Mouse (Mus musculus): ENCODE measurements around the gene Tmem247. TPM values are rescaled to one million over a fixed set of nuclear protein-coding genes. Genes with fewer than 3 reads are reported as not detected.

The Tmem247 gene
- total RNA-seq (2014; rRNA removed; ENCODE audit: low replicate concordance) (not detected in 2 replicates), polyA plus RNA-seq (2015; fragmentation: Nextera tagmentation; extraction: Ambion mirVana) (not detected in 2 replicates)

DNA sequence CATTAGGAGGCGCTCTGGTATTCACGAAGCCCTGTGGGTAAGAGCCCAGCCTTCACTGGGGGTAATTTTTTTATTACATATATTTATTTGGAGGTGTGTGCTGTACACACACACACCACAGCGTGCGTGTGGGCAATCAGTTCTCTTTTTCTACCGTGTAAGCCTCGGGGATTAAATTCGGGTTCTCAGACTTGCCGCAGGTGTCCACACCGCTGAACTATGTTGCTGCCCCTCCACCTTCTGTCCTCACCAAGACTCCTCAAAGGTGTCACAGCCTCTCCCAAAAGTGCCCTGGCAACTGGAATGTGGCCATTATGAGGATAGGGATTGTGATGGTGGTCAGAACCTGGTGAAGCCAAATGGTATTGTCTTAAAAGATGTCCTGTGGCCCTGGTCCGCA is at the start of gene Tmem247:
Tmem247 (plus strand) TSS at position 301 of the 400 bp plus-strand sequence.
- H3K36me3 ChIP-seq (replicated peaks; ENCODE audit: control insufficient read depth, insufficient read depth, low read length) = no peaks in the 10 kb centered on the region
- ATAC-seq (ENCODE audit: insufficient read depth, low read depth) (no peak), DNase-seq (ENCODE audit: low spot score) (no peak)
- no peak within 1 kb of the TSS for H3K4me2 ChIP-seq (ENCODE audit: low read depth, low read length)
- 84% methylated on average over 10 of the region's 10 CpGs for WGBS
- TF ChIP-seq EP300 (IDR thresholded peaks at IDR 0.05; ENCODE audit: low read depth) (no peak), CTCF (IDR thresholded peaks at IDR 0.05; ENCODE audit: low read depth) (no peak)
- no peak within 1 kb of the TSS for H3K4me3 ChIP-seq (ENCODE audit: low read depth, low read length)
- no peaks in the 10 kb centered on the region for H3K27me3 ChIP-seq (ENCODE audit: control insufficient read depth, insufficient read depth, low read length)
- no peak within 1 kb of the TSS for H3K9ac ChIP-seq (replicated peaks; ENCODE audit: low read depth, low read length)
- no peak within 1 kb of the TSS for H3K27ac ChIP-seq (ENCODE audit: low read depth)
- no peaks in the 10 kb centered on the region for H3K9me3 ChIP-seq (replicated peaks; ENCODE audit: control insufficient read depth, low read length)
- H3K4me1 ChIP-seq (ENCODE audit: control insufficient read depth, insufficient read depth) = no peaks in the 10 kb centered on the region

DNA sequence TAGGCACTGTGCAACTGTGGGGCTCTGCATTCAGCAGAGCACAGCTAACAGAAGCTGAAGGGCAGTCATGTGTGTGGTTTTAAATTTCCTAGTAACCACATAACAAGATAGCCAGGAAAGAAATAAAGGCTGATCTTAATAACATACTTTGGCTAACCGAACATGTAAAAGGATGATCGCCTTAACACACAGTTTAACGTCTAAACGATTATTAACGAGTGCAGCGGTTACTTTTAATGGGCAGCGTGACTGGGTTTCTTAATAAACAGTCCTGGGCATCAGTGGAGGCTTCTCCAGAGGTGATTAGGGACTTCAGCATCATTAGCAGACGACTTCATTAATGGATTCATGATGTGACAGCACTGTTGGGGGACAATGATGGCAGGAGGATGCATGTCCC is 46.6 kb upstream of the Tmem247 start:
- TF ChIP-seq CTCF (IDR thresholded peaks at IDR 0.05; ENCODE audit: low read depth) = no peak
- TF ChIP-seq EP300 (IDR thresholded peaks at IDR 0.05; ENCODE audit: low read depth) = no peak
- WGBS = 90% methylated on average over 8 of the region's 8 CpGs
- no peak for ATAC-seq (ENCODE audit: insufficient read depth, low read depth)
- Histone ChIP-seq H3K4me3 (ENCODE audit: low read depth, low read length) (no peak overlapping the region), H3K27ac (ENCODE audit: low read depth) (no peak overlapping the region), H3K4me2 (ENCODE audit: low read depth, low read length) (no peak overlapping the region), H3K9me3 (replicated peaks; ENCODE audit: control insufficient read depth, low read length) (no peaks in the 10 kb centered on the region), H3K27me3 (ENCODE audit: control insufficient read depth, insufficient read depth, low read length) (no peaks in the 10 kb centered on the region), H3K4me1 (ENCODE audit: control insufficient read depth, insufficient read depth) (no peaks in the 10 kb centered on the region), H3K9ac (replicated peaks; ENCODE audit: low read depth, low read length) (no peak overlapping the region), H3K36me3 (replicated peaks; ENCODE audit: control insufficient read depth, insufficient read depth, low read length) (no peaks in the 10 kb centered on the region)
- no peak for DNase-seq (ENCODE audit: low spot score)

- no peaks in the 10 kb centered on the region for H3K36me3 ChIP-seq (replicated peaks; ENCODE audit: control insufficient read depth, insufficient read depth, low read length)
- H3K27me3 ChIP-seq (ENCODE audit: control insufficient read depth, insufficient read depth, low read length) = no peaks in the 10 kb centered on the region
- no peak overlapping the region for H3K9ac ChIP-seq (replicated peaks; ENCODE audit: low read depth, low read length)
- H3K4me3 ChIP-seq (ENCODE audit: low read depth, low read length) = no peak overlapping the region
- H3K4me2 ChIP-seq (ENCODE audit: low read depth, low read length) = no peak overlapping the region
- no peaks in the 10 kb centered on the region for H3K4me1 ChIP-seq (ENCODE audit: control insufficient read depth, insufficient read depth)
- H3K9me3 ChIP-seq (replicated peaks; ENCODE audit: control insufficient read depth, low read length) = no peaks in the 10 kb centered on the region
- no peak overlapping the region for H3K27ac ChIP-seq (ENCODE audit: low read depth)
- TF ChIP-seq CTCF (IDR thresholded peaks at IDR 0.05; ENCODE audit: low read depth) = no peak
- TF ChIP-seq EP300 (IDR thresholded peaks at IDR 0.05; ENCODE audit: low read depth) = no peak
- DNase-seq (ENCODE audit: low spot score) (no peak), ATAC-seq (ENCODE audit: insufficient read depth, low read depth) (no peak)
- WGBS = 54% methylated on average over 6 of the region's 6 CpGs
These were observed 44.5 kb upstream of the Tmem247 start for GRCm38 (mm10) chr17:86872643-86873042.

DNA sequence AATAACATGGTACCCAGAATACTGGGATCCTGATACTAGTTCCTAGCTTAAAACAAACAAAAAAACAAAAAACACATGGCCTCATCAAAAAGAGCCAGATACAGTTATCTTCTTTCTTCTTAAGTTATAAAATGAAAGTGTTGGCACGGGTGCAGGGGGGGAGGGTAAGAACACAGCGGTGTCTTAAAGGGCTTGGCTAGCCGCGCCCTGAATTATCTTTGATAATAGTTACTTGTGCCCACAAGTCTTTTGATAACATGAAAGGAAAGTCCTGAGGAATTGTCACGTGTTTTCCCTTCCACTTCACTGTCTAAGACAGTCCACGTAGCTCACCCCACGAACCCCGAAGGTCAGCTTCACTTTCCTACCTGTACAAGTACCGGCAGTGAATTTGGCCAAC is 40.2 kb upstream of the Tmem247 start:
- ATAC-seq (ENCODE audit: insufficient read depth, low read depth) (no peak), DNase-seq (ENCODE audit: low spot score) (no peak)
- no peak for TF ChIP-seq EP300 (IDR thresholded peaks at IDR 0.05; ENCODE audit: low read depth)
- TF ChIP-seq CTCF (IDR thresholded peaks at IDR 0.05; ENCODE audit: low read depth) = no peak
- Histone ChIP-seq H3K27me3 (ENCODE audit: control insufficient read depth, insufficient read depth, low read length) (no peaks in the 10 kb centered on the region), H3K27ac (ENCODE audit: low read depth) (no peak overlapping the region), H3K4me3 (ENCODE audit: low read depth, low read length) (no peak overlapping the region), H3K9me3 (replicated peaks; ENCODE audit: control insufficient read depth, low read length) (no peaks in the 10 kb centered on the region), H3K4me2 (ENCODE audit: low read depth, low read length) (no peak overlapping the region), H3K36me3 (replicated peaks; ENCODE audit: control insufficient read depth, insufficient read depth, low read length) (no peaks in the 10 kb centered on the region), H3K4me1 (ENCODE audit: control insufficient read depth, insufficient read depth) (no peaks in the 10 kb centered on the region), H3K9ac (replicated peaks; ENCODE audit: low read depth, low read length) (no peak overlapping the region)
- WGBS = 80% methylated on average over 9 of the region's 9 CpGs

DNA sequence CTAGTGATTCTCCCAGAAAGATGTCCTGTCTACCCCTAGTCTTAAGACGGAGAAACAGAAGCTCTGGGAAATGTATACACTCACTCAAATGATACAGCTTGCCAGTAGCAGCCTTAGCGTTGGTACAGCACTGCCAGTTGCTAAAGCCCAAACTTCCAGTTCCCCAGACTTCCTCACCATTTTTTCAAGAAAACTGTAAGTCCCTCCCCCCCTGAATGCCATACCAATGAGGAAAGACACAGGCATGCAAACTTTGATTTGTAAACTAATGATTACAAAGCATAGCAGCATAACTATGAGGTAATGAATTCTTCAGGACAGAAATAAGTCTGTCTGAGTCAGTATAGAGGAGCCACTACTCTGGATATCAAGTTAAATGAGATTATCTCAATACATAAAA is 39.4 kb upstream of the Tmem247 start:
- TF ChIP-seq CTCF (IDR thresholded peaks at IDR 0.05; ENCODE audit: low read depth) = no peak
- no peak for TF ChIP-seq EP300 (IDR thresholded peaks at IDR 0.05; ENCODE audit: low read depth)
- 63% methylated on average over 2 of the region's 2 CpGs for WGBS
- DNase-seq (ENCODE audit: low spot score) = peak; percentile 8
- no peaks in the 10 kb centered on the region for H3K36me3 ChIP-seq (replicated peaks; ENCODE audit: control insufficient read depth, insufficient read depth, low read length)
- no peaks in the 10 kb centered on the region for H3K4me1 ChIP-seq (ENCODE audit: control insufficient read depth, insufficient read depth)
- H3K9ac ChIP-seq (replicated peaks; ENCODE audit: low read depth, low read length) = no peak overlapping the region
- H3K4me2 ChIP-seq (ENCODE audit: low read depth, low read length) = no peak overlapping the region
- no peak overlapping the region for H3K27ac ChIP-seq (ENCODE audit: low read depth)
- no peaks in the 10 kb centered on the region for H3K27me3 ChIP-seq (ENCODE audit: control insufficient read depth, insufficient read depth, low read length)
- ATAC-seq (ENCODE audit: insufficient read depth, low read depth) = no peak
- H3K4me3 ChIP-seq (ENCODE audit: low read depth, low read length) = no peak overlapping the region
- no peaks in the 10 kb centered on the region for H3K9me3 ChIP-seq (replicated peaks; ENCODE audit: control insufficient read depth, low read length)

DNA sequence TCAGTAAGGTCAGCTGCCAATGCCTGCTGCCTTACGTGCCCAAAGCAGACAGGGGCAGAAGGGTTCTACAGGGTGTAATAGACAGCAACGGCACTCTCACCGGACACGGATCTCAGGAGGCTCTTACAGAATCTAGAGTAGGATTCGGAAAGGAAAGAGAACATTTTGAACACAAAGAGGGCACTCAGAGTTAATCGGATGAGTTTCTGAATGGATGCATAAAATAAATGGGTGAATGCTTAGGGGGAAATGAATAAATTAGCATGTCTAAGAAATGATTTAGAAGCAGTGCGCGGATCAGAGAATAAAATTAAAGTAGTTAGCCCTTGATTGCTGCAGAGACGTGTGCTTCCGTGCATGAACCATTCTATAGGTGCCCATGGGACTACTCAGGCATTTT is 37.1 kb upstream of the Tmem247 start:
- DNase-seq (ENCODE audit: low spot score) (no peak), ATAC-seq (ENCODE audit: insufficient read depth, low read depth) (no peak)
- no peaks in the 10 kb centered on the region for H3K4me1 ChIP-seq (ENCODE audit: control insufficient read depth, insufficient read depth)
- no peaks in the 10 kb centered on the region for H3K9me3 ChIP-seq (replicated peaks; ENCODE audit: control insufficient read depth, low read length)
- no peak overlapping the region for H3K27ac ChIP-seq (ENCODE audit: low read depth)
- no peaks in the 10 kb centered on the region for H3K27me3 ChIP-seq (ENCODE audit: control insufficient read depth, insufficient read depth, low read length)
- H3K36me3 ChIP-seq (replicated peaks; ENCODE audit: control insufficient read depth, insufficient read depth, low read length) = no peaks in the 10 kb centered on the region
- TF ChIP-seq EP300 (IDR thresholded peaks at IDR 0.05; ENCODE audit: low read depth) (no peak), CTCF (IDR thresholded peaks at IDR 0.05; ENCODE audit: low read depth) (no peak)
- WGBS = 83% methylated on average over 10 of the region's 10 CpGs
- H3K9ac ChIP-seq (replicated peaks; ENCODE audit: low read depth, low read length) = no peak overlapping the region
- no peak overlapping the region for H3K4me3 ChIP-seq (ENCODE audit: low read depth, low read length)
- H3K4me2 ChIP-seq (ENCODE audit: low read depth, low read length) = no peak overlapping the region
